Mouse (Mus musculus) intestine, embryonic 15.5 days (tissue): ENCODE measurements around the gene Cnn2. TPM values are rescaled to one million over a fixed set of nuclear protein-coding genes. Genes with fewer than 3 reads are reported as not detected.
A peak's percentile ranks its signal among the peaks of the same experiment; 100 is the strongest.

Experiments
- ATAC-seq: fragments of 200-750 bp; cut with Nextera tagmentation; 2 replicates; pipeline ENCODE4 v1.8.0; 2017; ENCODE audit warnings: moderate TSS enrichment, moderate library complexity
- H3K27ac ChIP-seq: fragments of 300-500 bp; sonication (generic); 2 replicates; pipeline ENCODE4 v1.5.1; 2015; ENCODE audit warnings: mild to moderate bottlenecking, inconsistent platforms
- H3K27me3 ChIP-seq: fragments of 300-500 bp; sonication (generic); replicated peaks from 2 replicates; pipeline ENCODE4 v1.6.1; 2015; ENCODE audit warnings: inconsistent platforms
- H3K36me3 ChIP-seq: fragments of 300-500 bp; sonication (generic); 2 replicates; pipeline ENCODE4 v1.6.1; 2015; ENCODE audit warnings: inconsistent platforms
- H3K4me1 ChIP-seq: fragments of 300-500 bp; sonication (generic); replicated peaks from 2 replicates; pipeline ENCODE4 v1.6.1; 2015; ENCODE audit warnings: inconsistent platforms
- H3K4me2 ChIP-seq: fragments of 300-500 bp; sonication (generic); replicated peaks from 2 replicates; pipeline ENCODE4 v1.6.1; 2015; ENCODE audit warnings: mild to moderate bottlenecking, inconsistent platforms
- H3K4me3 ChIP-seq: fragments of 300-500 bp; sonication (generic); replicated peaks from 2 replicates; pipeline ENCODE4 v1.5.1; 2015; ENCODE audit warnings: inconsistent platforms
- H3K9ac ChIP-seq: fragments of 300-500 bp; sonication (generic); 2 replicates; pipeline ENCODE4 v1.6.1; 2015; ENCODE audit warnings: inconsistent platforms
- H3K9me3 ChIP-seq: fragments of 300-500 bp; sonication (generic); 2 replicates; pipeline ENCODE4 v1.6.1; 2016; ENCODE audit warnings: inconsistent platforms
- WGBS: fragments of 180-500 bp; shearing (Covaris S2); methylation state at CpG from one replicate; pipeline ENCODE4 v1.1.7; 2015; 5-methylcytosine and 5-hydroxymethylcytosine counted together
- polyA plus RNA-seq: library from polyadenylated mRNA; unstranded; fragments of >200 nt; fragmentation: Nextera tagmentation; extraction: Ambion mirVana; gene quantifications from 2 replicates; pipeline ENCODE4 v1.2.1, GENCODE M21; 2015

Gene Cnn2
- 239 and 242 TPM in 2 replicates for polyA plus RNA-seq

DNA sequence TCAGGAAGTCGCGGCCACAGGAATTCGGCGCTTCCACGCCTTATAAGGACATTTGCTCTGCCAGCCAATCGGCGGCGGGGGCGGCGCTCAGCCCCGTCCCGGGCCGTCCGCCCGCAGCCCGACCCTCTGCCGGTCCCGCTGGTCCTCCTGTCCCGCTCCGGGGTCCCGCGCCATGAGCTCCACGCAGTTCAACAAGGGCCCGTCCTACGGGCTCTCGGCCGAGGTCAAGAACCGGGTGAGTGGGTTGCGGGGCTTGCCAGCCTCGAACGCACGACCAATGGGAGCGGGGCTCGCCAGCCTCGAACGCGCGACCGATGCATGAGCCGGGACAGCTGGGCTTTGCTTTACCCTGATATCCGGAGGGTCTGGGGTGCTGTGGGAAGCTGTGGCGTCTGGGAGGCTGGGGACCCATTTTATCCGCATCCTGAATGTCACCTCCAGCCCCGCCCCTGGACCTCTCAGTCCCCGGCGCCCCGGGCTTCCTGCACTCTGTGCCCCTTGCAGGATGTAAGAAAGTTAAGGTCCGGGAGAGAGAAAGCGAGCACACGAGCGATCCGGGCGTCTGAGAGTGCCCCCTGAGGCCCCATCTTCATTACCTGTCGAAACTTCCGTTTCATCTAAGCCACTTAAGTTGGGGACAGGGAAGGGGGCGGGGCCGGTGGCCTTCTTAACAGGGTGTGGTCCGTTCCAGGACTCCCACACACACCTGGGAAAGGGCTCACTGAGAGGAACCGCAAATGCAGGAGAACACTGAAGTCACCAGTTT is at the start of gene Cnn2:
Cnn2 (plus strand) TSS at position 79 of the 766 bp plus-strand sequence.
- peak; percentile 10; the same call in 1 of the 2 replicates for ATAC-seq

DNA sequence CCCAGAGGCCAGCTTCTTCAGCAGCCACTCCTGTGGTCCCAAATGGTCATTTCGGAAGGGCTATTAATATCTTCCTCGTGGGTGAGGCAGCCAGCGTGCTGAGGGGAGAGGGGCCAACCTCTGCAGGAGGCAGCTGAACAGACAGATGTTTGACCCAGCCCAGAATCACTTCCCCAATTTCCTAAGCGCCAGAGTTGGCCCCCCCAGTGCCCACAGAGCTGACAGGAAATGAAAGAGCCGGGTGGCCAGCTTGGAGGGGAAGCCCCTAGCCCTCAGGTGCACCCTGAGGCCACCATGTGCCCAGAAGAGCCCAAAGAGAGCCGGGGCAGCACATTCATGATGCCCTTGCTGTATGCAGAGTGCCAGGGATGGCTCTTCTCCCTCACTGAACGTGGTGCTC is 47.6 kb upstream of the Cnn2 start:
- H3K4me3 ChIP-seq = no peak overlapping the region
- no peak overlapping the region for H3K9ac ChIP-seq
- ATAC-seq = no peak
- no peaks in the 10 kb centered on the region for H3K27me3 ChIP-seq
- 64% methylated on average over 7 of the region's 7 CpGs for WGBS
- H3K4me2 ChIP-seq = no peak overlapping the region
- H3K9me3 ChIP-seq = no peaks in the 10 kb centered on the region
- H3K4me1 ChIP-seq = peaks cover 41% of the 10 kb centered on the region
- peak overlapping the region; percentile 11; the same call in 1 of the 2 replicates for H3K27ac ChIP-seq
- peaks cover 18% of the 10 kb centered on the region for H3K36me3 ChIP-seq

More for the DNA sequence above, at the start of gene Cnn2:
- Histone ChIP-seq H3K4me3 (peak within 1 kb of the TSS; percentile 69), H3K9ac (peak within 1 kb of the TSS; percentile 84), H3K4me2 (peak within 1 kb of the TSS; percentile 89), H3K9me3 (no peaks in the 10 kb centered on the region), H3K4me1 (peaks cover 41% of the 10 kb centered on the region), H3K27me3 (no peaks in the 10 kb centered on the region), H3K36me3 (peaks cover 27% of the 10 kb centered on the region), H3K27ac (peak within 1 kb of the TSS; percentile 96)
- under 1% methylated on average over 59 of the region's 59 CpGs for WGBS

DNA sequence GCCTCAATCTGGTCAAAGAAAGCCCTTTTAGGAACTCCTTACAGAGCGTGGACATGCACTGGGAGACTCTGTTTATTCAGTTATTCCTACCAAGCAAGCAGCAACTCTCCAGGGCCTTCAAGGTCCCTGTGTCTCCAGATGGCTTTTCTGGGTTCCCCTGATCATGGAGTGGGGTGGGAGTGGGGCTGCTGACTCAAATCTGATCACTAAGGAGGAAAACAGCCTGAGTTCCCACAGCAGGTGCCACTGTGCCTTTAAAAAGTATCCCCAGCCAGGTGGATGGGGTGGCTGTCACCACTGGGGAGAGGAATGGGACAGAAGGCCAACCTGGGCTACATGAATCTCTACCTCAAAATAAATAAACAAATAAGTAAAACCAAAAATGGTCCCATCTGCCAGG is 45.4 kb upstream of the Cnn2 start:
- WGBS = 63% methylated on average over 1 of the region's 1 CpGs
- Histone ChIP-seq H3K27me3 (no peaks in the 10 kb centered on the region), H3K4me2 (no peak overlapping the region; the same call in 1 of the 2 replicates), H3K4me3 (no peak overlapping the region), H3K36me3 (peaks cover 12% of the 10 kb centered on the region; the same call in 1 of the 2 replicates), H3K4me1 (peaks cover 41% of the 10 kb centered on the region), H3K9me3 (no peaks in the 10 kb centered on the region), H3K9ac (0 out of 2 replicates have a peak overlapping the region, but pooled peaks have one; percentile 15), H3K27ac (peak overlapping the region; percentile 92)
- peak; percentile 0; the same call in 1 of the 2 replicates for ATAC-seq

DNA sequence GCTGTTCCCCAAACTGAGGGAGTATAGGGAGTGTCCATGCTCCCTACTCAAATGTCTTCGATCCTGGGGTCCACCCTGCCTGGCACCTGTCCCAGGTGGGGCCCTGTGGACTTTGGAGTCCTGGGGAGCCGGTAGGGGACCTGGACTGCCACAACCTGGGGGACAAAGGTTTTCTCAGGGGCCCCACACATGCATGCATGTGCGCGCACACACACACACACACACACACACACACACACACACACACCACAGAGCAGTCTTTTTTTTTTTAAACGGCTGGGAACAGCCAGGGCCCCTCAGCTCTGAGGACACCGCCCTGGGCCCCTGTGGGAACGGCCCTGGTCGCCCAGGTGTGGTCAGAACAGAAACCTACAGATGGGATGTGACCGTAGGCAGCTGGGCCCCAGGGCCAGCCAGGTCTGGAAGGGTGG is 44.9 kb upstream of the Cnn2 start:
- Histone ChIP-seq H3K9me3 (no peaks in the 10 kb centered on the region), H3K4me2 (peak overlapping the region; percentile 49), H3K27me3 (no peaks in the 10 kb centered on the region), H3K36me3 (0 out of 2 replicates have a peak, but pooled peaks cover 10% of the 10 kb centered on the region), H3K27ac (peak overlapping the region; percentile 92), H3K4me1 (peaks cover 37% of the 10 kb centered on the region), H3K9ac (no peak overlapping the region), H3K4me3 (no peak overlapping the region)
- peak; percentile 85 for ATAC-seq
- WGBS = 40% methylated on average over 9 of the region's 9 CpGs

DNA sequence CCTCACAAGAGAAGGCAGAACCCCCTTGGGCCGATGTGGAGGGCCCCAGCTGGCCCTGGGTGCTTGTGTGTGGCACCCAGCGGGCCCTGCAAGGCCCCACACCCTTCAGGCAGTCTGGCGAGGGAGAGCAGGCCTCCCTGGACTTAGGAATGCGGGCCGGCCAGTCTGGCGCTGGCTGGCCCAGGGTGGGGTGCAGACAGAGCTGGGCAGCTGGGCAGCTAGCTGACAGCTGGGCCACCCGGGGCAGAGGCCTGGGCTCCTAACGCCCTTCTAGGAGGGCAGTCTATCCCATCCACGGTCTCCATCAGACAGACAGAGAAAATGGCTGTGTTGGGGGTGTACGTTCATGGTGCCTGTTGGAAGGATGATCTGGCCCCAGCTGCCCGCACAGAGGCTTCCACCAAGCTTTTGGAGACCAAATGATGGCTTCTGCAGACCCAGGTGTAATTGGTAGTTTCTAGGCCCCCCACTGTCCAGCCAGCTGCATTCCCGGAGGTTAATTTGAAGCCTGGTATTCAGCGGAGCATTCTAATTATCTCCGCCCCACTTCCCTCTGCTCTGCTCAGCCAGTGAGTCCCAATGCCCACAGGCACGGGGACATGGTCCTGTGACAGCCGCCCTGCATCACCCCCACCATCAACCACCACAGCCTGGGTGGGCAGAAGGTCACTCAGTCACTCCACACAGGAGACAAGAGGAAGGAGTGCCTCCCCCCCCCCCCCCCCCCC is 42.7 kb upstream of the Cnn2 start:
- 25% methylated on average over 16 of the region's 16 CpGs for WGBS
- peak; percentile 26; the same call in 1 of the 2 replicates for ATAC-seq
- H3K36me3 ChIP-seq = peaks cover 27% of the 10 kb centered on the region
- H3K9me3 ChIP-seq = no peaks in the 10 kb centered on the region
- H3K9ac ChIP-seq = peak overlapping the region; percentile 36
- peaks cover 36% of the 10 kb centered on the region for H3K4me1 ChIP-seq
- peak overlapping the region; percentile 92 for H3K27ac ChIP-seq
- H3K27me3 ChIP-seq = no peaks in the 10 kb centered on the region
- peak overlapping the region; percentile 22; the same call in 1 of the 2 replicates for H3K4me3 ChIP-seq
- peak overlapping the region; percentile 49 for H3K4me2 ChIP-seq

DNA sequence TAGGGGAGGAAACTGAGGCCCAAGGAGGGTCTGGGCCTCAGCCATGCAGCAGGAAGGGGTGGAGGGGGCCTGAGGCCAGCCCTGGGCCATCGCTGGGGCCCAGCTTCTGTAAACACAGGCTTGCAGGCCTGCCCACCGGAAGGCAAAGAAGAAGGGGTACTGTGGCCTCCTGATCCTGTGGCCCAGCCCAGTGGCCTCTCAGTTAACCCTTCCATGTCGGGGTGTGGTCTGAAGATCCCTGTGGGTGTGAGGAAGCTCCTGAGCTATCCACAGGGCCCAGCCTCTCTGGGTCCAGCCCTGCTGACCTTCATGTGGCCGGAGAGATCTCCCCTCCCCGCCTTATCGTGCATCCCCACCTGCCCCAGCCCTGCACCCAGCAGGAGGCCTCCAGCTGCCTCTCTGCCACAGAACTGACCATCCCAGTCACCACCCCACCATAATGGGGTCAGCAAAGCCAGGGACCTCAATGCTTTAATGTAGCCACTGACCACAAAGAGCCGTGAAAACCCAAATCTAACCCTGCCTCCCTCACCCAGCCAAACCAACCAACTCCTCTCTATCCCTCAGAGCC is 41.5 kb upstream of the Cnn2 start:
- peak; percentile 56 for ATAC-seq
- peak overlapping the region; percentile 49 for H3K4me2 ChIP-seq
- H3K27ac ChIP-seq = peak overlapping the region; percentile 92
- no peaks in the 10 kb centered on the region for H3K9me3 ChIP-seq
- peak overlapping the region; percentile 22 for H3K4me3 ChIP-seq
- peaks cover 36% of the 10 kb centered on the region for H3K4me1 ChIP-seq
- WGBS = 8% methylated on average over 7 of the region's 7 CpGs
- H3K27me3 ChIP-seq = no peaks in the 10 kb centered on the region
- H3K9ac ChIP-seq = peak overlapping the region; percentile 31; the same call in 1 of the 2 replicates
- peaks cover 35% of the 10 kb centered on the region for H3K36me3 ChIP-seq

DNA sequence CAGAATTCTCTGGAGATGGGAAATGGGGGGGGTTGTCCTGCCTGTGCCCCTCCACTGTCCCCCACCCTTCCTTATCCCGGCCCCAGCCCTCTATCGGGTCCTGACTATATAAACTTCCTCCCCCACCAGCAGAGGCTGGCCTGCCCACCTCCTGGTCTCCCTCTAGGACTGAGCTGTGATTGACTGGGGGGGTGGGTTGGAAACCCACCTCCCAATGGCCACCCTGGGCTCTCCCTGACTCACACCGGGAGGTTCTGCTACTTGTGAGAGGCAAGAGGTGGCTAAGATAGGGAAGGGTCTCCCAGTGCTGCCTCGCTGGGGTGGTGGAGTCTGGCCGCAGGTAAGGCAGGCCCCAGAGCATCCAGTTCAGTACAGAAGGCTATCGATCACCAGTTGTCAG is 40.9 kb upstream of the Cnn2 start:
- WGBS = 63% methylated on average over 6 of the region's 6 CpGs
- Histone ChIP-seq H3K4me1 (peaks cover 36% of the 10 kb centered on the region), H3K9ac (0 out of 2 replicates have a peak overlapping the region, but pooled peaks have one; percentile 31)

DNA sequence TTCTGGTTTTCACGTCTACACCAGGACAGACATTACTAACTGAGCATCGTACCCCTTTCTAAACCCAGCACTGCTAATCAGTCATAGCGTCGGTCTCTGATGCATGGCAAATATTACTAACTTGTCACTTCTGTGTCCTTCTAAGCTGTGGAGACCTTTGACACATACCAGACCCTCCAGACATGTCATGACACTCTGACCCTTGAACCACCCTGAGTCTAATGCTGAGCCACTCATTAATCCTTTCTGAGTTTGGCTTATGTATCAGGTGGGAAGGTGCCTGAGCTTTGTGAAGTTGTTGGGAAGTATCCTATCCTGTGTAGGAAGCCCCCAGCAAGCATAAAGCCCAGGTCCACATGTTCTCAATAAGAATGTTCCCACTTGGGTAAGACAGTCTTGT is 38.5 kb upstream of the Cnn2 start:
- Histone ChIP-seq H3K9ac (no peak overlapping the region), H3K4me1 (peaks cover 30% of the 10 kb centered on the region), H3K27me3 (no peaks in the 10 kb centered on the region), H3K4me3 (no peak overlapping the region), H3K36me3 (peaks cover 34% of the 10 kb centered on the region), H3K9me3 (no peaks in the 10 kb centered on the region), H3K4me2 (no peak overlapping the region), H3K27ac (no peak overlapping the region)
- WGBS = 63% methylated on average over 4 of the region's 4 CpGs
- no peak for ATAC-seq

More for the DNA sequence above, 40.9 kb upstream of the Cnn2 start:
- H3K4me3 ChIP-seq = peak overlapping the region; percentile 22; the same call in 1 of the 2 replicates
- ATAC-seq = no peak
- H3K27ac ChIP-seq = peak overlapping the region; percentile 92
- H3K36me3 ChIP-seq = peaks cover 32% of the 10 kb centered on the region
- H3K4me2 ChIP-seq = peak overlapping the region; percentile 49
- no peaks in the 10 kb centered on the region for H3K27me3 ChIP-seq
- H3K9me3 ChIP-seq = no peaks in the 10 kb centered on the region

DNA sequence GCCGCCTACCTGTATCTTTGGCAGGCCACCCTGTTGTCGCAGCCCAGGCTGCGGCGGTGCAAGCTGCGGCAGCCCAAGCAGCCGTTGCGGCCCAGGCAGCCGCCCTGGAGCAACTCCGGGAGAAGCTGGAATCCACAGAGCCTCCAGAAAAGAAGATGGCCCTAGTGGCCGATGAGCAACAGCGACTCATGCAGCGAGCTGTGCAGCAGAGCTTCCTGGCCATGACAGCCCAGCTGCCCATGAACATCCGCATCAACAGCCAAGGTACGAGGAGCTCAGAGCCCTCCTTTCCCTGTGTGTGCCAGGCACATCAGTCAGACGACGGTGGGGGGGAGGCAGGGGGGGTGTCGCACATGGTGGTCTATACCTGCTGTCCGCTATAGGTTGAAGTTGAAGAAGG is 37.7 kb upstream of the Cnn2 start:
- H3K4me2 ChIP-seq = no peak overlapping the region
- peaks cover 22% of the 10 kb centered on the region for H3K4me1 ChIP-seq
- WGBS = 82% methylated on average over 18 of the region's 18 CpGs
- no peaks in the 10 kb centered on the region for H3K27me3 ChIP-seq
- H3K36me3 ChIP-seq = peaks cover 34% of the 10 kb centered on the region
- ATAC-seq = no peak
- H3K9me3 ChIP-seq = no peaks in the 10 kb centered on the region
- no peak overlapping the region for H3K9ac ChIP-seq
- H3K27ac ChIP-seq = no peak overlapping the region
- H3K4me3 ChIP-seq = no peak overlapping the region

DNA sequence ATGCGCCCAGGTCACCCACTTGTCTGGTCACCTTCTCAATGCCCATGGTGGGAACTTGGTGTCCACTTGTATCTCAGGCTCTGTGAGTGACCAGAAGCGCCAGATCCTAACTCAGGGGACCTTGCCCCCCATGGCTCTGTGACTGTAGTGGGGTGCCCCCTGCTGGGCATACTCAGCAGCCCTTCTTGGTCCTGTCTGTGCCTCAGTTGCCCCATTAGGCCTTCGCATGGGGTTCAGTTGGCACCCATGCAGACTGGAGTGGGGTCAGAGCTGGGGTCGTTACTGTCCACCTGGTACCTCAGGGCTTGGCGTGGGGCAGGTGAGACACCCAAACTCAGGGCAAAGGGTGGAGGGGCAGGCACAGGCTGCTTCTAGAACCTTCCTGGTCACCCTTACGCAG is 34.4 kb upstream of the Cnn2 start:
- no peak for ATAC-seq
- Histone ChIP-seq H3K27ac (no peak overlapping the region), H3K27me3 (no peaks in the 10 kb centered on the region), H3K9ac (no peak overlapping the region), H3K4me2 (no peak overlapping the region), H3K4me3 (no peak overlapping the region), H3K9me3 (no peaks in the 10 kb centered on the region), H3K4me1 (0 out of 2 replicates have a peak, but pooled peaks cover 7% of the 10 kb centered on the region), H3K36me3 (peaks cover 26% of the 10 kb centered on the region)
- 85% methylated on average over 6 of the region's 6 CpGs for WGBS

DNA sequence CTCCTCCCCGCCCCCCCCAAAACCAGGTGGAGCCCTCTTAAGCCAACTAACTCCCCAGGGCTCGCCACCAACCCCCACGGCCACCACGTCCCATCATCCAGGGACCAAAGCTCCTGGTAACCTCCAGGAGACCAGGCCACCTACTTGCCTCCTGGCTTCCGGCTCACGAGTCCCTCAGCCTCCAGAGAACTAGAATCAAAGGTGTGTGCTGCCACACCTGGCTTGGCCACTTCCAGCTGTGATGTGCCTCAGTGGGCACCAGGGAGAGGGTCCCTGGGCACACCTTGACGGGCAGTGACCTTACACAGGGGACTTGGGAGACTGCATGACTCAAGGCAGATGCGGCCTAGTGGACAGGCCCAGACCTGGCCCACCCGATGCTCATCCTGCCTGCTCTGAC is 32.7 kb upstream of the Cnn2 start:
- Histone ChIP-seq H3K9ac (0 out of 2 replicates have a peak overlapping the region, but pooled peaks have one; percentile 17), H3K4me2 (no peak overlapping the region), H3K9me3 (no peaks in the 10 kb centered on the region), H3K27ac (0 out of 2 replicates have a peak overlapping the region, but pooled peaks have one; percentile 9), H3K4me3 (no peak overlapping the region), H3K27me3 (no peaks in the 10 kb centered on the region), H3K36me3 (peaks cover 13% of the 10 kb centered on the region), H3K4me1 (0 out of 2 replicates have a peak, but pooled peaks cover 8% of the 10 kb centered on the region)
- no peak for ATAC-seq
- whole genome bisulfite sequencing = 74% methylated on average over 9 of the region's 9 CpGs
